Mouse (Mus musculus): ENCODE results near the gene Sh3rf1. TPM values are rescaled to one million over a fixed set of nuclear protein-coding genes. Genes with fewer than 3 reads are reported as not detected.

Sh3rf1 gene
- polyA plus RNA-seq, 1 experiment from 2014 or later: 6.4 TPM

- 66% methylated on average over 8 of the region's 8 CpGs for WGBS (ENCODE audit: insufficient replicate concordance)
- ATAC-seq (replicated peaks; ENCODE audit: insufficient number of reproducible peaks, low FRiP score, low TSS enrichment): no peak
- Histone ChIP-seq H3K27me3 (ENCODE audit: control insufficient read depth, insufficient read depth, low read length) (no peaks in the 10 kb centered on the region; the same call in 1 of the 2 replicates), H3K36me3 (ENCODE audit: control insufficient read depth, insufficient read depth, low read length) (no peaks in the 10 kb centered on the region), H3K4me1 (ENCODE audit: control insufficient read depth, insufficient read depth, low read length) (peaks cover 18% of the 10 kb centered on the region), H3K4me2 (no peak overlapping the region), H3K27ac (ENCODE audit: low read depth, low read length) (no peak overlapping the region), H3K9ac (ENCODE audit: low read depth, low read length) (no peak overlapping the region), H3K9me3 (replicated peaks; ENCODE audit: control insufficient read depth, low read length) (no peaks in the 10 kb centered on the region), H3K4me3 (ENCODE audit: low read depth, low read length) (no peak overlapping the region)
Measured at GRCm38 (mm10) chr8:61228678-61229077, 5.0 kb downstream of the Sh3rf1 start.

- no peak for ATAC-seq (replicated peaks; ENCODE audit: insufficient number of reproducible peaks, low FRiP score, low TSS enrichment)
- H3K4me3 ChIP-seq (ENCODE audit: low read depth, low read length): no peak overlapping the region
- WGBS (ENCODE audit: insufficient replicate concordance): 47% methylated on average over 12 of the region's 12 CpGs
- peak overlapping the region; percentile 14; the same call in 1 of the 2 replicates for H3K4me2 ChIP-seq
- H3K36me3 ChIP-seq (ENCODE audit: control insufficient read depth, insufficient read depth, low read length): no peaks in the 10 kb centered on the region
- no peak overlapping the region for H3K27ac ChIP-seq (ENCODE audit: low read depth, low read length)
- no peak overlapping the region for H3K9ac ChIP-seq (ENCODE audit: low read depth, low read length)
- H3K4me1 ChIP-seq (ENCODE audit: control insufficient read depth, insufficient read depth, low read length): peaks cover 18% of the 10 kb centered on the region
- H3K27me3 ChIP-seq (ENCODE audit: control insufficient read depth, insufficient read depth, low read length): no peaks in the 10 kb centered on the region; the same call in 1 of the 2 replicates
- H3K9me3 ChIP-seq (replicated peaks; ENCODE audit: control insufficient read depth, low read length): no peaks in the 10 kb centered on the region
Measured at GRCm38 (mm10) chr8:61229511-61230195, 6.0 kb downstream of the Sh3rf1 start.

GRCm38 (mm10) chr8:61230881-61231755 is 7.4 kb downstream of the Sh3rf1 start:
- Histone ChIP-seq H3K4me3 (ENCODE audit: low read depth, low read length) (no peak overlapping the region), H3K4me2 (no peak overlapping the region), H3K4me1 (ENCODE audit: control insufficient read depth, insufficient read depth, low read length) (peaks cover 18% of the 10 kb centered on the region), H3K9ac (ENCODE audit: low read depth, low read length) (no peak overlapping the region), H3K27ac (ENCODE audit: low read depth, low read length) (no peak overlapping the region), H3K27me3 (ENCODE audit: control insufficient read depth, insufficient read depth, low read length) (peaks cover 3% of the 10 kb centered on the region; the same call in 1 of the 2 replicates), H3K36me3 (ENCODE audit: control insufficient read depth, insufficient read depth, low read length) (no peaks in the 10 kb centered on the region), H3K9me3 (replicated peaks; ENCODE audit: control insufficient read depth, low read length) (no peaks in the 10 kb centered on the region)
- WGBS (ENCODE audit: insufficient replicate concordance): 88% methylated on average over 11 of the region's 11 CpGs
- no peak for ATAC-seq (replicated peaks; ENCODE audit: insufficient number of reproducible peaks, low FRiP score, low TSS enrichment)

DNA sequence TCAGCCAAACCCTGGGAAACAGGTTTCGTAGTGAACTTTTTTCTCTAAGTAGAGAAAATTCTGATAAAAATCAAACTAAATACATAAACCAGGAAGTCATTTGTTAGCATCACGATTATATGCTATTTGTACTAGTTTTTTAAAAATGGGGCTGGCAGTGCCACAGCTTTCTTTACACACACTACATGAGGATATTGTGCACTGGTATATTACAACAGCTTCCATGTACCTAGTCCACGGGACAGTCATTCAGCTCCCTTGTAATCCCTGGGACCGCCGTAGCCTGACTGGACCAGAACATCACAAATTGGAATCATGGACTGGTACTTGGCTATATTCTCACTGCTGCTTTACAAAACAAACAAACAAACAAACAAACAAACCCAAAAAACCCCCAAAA is 11.8 kb downstream of the Sh3rf1 start:
- H3K4me2 ChIP-seq: no peak overlapping the region
- H3K9me3 ChIP-seq (replicated peaks; ENCODE audit: control insufficient read depth, low read length): no peaks in the 10 kb centered on the region
- no peak overlapping the region for H3K4me3 ChIP-seq (ENCODE audit: low read depth, low read length)
- peaks cover 13% of the 10 kb centered on the region for H3K4me1 ChIP-seq (ENCODE audit: control insufficient read depth, insufficient read depth, low read length)
- H3K9ac ChIP-seq (ENCODE audit: low read depth, low read length): no peak overlapping the region
- no peak overlapping the region for H3K27ac ChIP-seq (ENCODE audit: low read depth, low read length)
- 81% methylated on average over 5 of the region's 5 CpGs for WGBS (ENCODE audit: insufficient replicate concordance)
- H3K36me3 ChIP-seq (ENCODE audit: control insufficient read depth, insufficient read depth, low read length): no peaks in the 10 kb centered on the region
- peaks cover 7% of the 10 kb centered on the region for H3K27me3 ChIP-seq (ENCODE audit: control insufficient read depth, insufficient read depth, low read length)
- ATAC-seq (replicated peaks; ENCODE audit: insufficient number of reproducible peaks, low FRiP score, low TSS enrichment): no peak

- WGBS (ENCODE audit: insufficient replicate concordance): 30% methylated on average over 9 of the region's 9 CpGs
- ATAC-seq (replicated peaks; ENCODE audit: insufficient number of reproducible peaks, low FRiP score, low TSS enrichment): no peak
- H3K4me2 ChIP-seq: peak overlapping the region; percentile 29
Measured at GRCm38 (mm10) chr8:61236506-61237268, 13.0 kb downstream of the Sh3rf1 start.

GRCm38 (mm10) chr8:61239576-61239975 is 15.9 kb downstream of the Sh3rf1 start:
- no peak for ATAC-seq (replicated peaks; ENCODE audit: insufficient number of reproducible peaks, low FRiP score, low TSS enrichment)
- 52% methylated on average over 3 of the region's 3 CpGs for WGBS (ENCODE audit: insufficient replicate concordance)
- Histone ChIP-seq H3K9me3 (replicated peaks; ENCODE audit: control insufficient read depth, low read length) (no peaks in the 10 kb centered on the region; the same call in 1 of the 2 replicates), H3K27ac (ENCODE audit: low read depth, low read length) (no peak overlapping the region), H3K27me3 (ENCODE audit: control insufficient read depth, insufficient read depth, low read length) (peaks cover 7% of the 10 kb centered on the region; the same call in 1 of the 2 replicates), H3K4me2 (no peak overlapping the region), H3K4me1 (ENCODE audit: control insufficient read depth, insufficient read depth, low read length) (peaks cover 13% of the 10 kb centered on the region), H3K4me3 (ENCODE audit: low read depth, low read length) (no peak overlapping the region), H3K36me3 (ENCODE audit: control insufficient read depth, insufficient read depth, low read length) (no peaks in the 10 kb centered on the region), H3K9ac (ENCODE audit: low read depth, low read length) (no peak overlapping the region)

More at GRCm38 (mm10) chr8:61236506-61237268, 13.0 kb downstream of the Sh3rf1 start:
- H3K9me3 ChIP-seq (replicated peaks; ENCODE audit: control insufficient read depth, low read length): no peaks in the 10 kb centered on the region
- H3K27ac ChIP-seq (ENCODE audit: low read depth, low read length): no peak overlapping the region
- H3K4me3 ChIP-seq (ENCODE audit: low read depth, low read length): no peak overlapping the region
- no peak overlapping the region for H3K9ac ChIP-seq (ENCODE audit: low read depth, low read length)
- peaks cover 13% of the 10 kb centered on the region for H3K4me1 ChIP-seq (ENCODE audit: control insufficient read depth, insufficient read depth, low read length)
- peaks cover 7% of the 10 kb centered on the region for H3K27me3 ChIP-seq (ENCODE audit: control insufficient read depth, insufficient read depth, low read length)
- no peaks in the 10 kb centered on the region for H3K36me3 ChIP-seq (ENCODE audit: control insufficient read depth, insufficient read depth, low read length)

GRCm38 (mm10) chr8:61241229-61241628 is 17.6 kb downstream of the Sh3rf1 start:
- no peaks in the 10 kb centered on the region; the same call in 1 of the 2 replicates for H3K9me3 ChIP-seq (replicated peaks; ENCODE audit: control insufficient read depth, low read length)
- H3K36me3 ChIP-seq (ENCODE audit: control insufficient read depth, insufficient read depth, low read length): no peaks in the 10 kb centered on the region
- ATAC-seq (replicated peaks; ENCODE audit: insufficient number of reproducible peaks, low FRiP score, low TSS enrichment): no peak

GRCm38 (mm10) chr8:61242896-61243295 is 19.2 kb downstream of the Sh3rf1 start:
- Histone ChIP-seq H3K36me3 (ENCODE audit: control insufficient read depth, insufficient read depth, low read length) (no peaks in the 10 kb centered on the region), H3K27me3 (ENCODE audit: control insufficient read depth, insufficient read depth, low read length) (peaks cover 4% of the 10 kb centered on the region; the same call in 1 of the 2 replicates), H3K9me3 (replicated peaks; ENCODE audit: control insufficient read depth, low read length) (no peaks in the 10 kb centered on the region; the same call in 1 of the 2 replicates), H3K9ac (ENCODE audit: low read depth, low read length) (no peak overlapping the region), H3K4me2 (no peak overlapping the region), H3K27ac (ENCODE audit: low read depth, low read length) (no peak overlapping the region), H3K4me3 (ENCODE audit: low read depth, low read length) (no peak overlapping the region), H3K4me1 (ENCODE audit: control insufficient read depth, insufficient read depth, low read length) (peaks cover 6% of the 10 kb centered on the region)
- no peak for ATAC-seq (replicated peaks; ENCODE audit: insufficient number of reproducible peaks, low FRiP score, low TSS enrichment)
- 91% methylated on average over 19 of the region's 19 CpGs for WGBS (ENCODE audit: insufficient replicate concordance)

More at GRCm38 (mm10) chr8:61241229-61241628, 17.6 kb downstream of the Sh3rf1 start:
- H3K4me1 ChIP-seq (ENCODE audit: control insufficient read depth, insufficient read depth, low read length): peaks cover 6% of the 10 kb centered on the region
- H3K9ac ChIP-seq (ENCODE audit: low read depth, low read length): no peak overlapping the region
- 70% methylated on average over 8 of the region's 8 CpGs for WGBS (ENCODE audit: insufficient replicate concordance)
- H3K27ac ChIP-seq (ENCODE audit: low read depth, low read length): no peak overlapping the region
- no peak overlapping the region for H3K4me2 ChIP-seq
- H3K4me3 ChIP-seq (ENCODE audit: low read depth, low read length): no peak overlapping the region
- H3K27me3 ChIP-seq (ENCODE audit: control insufficient read depth, insufficient read depth, low read length): peaks cover 4% of the 10 kb centered on the region; the same call in 1 of the 2 replicates

Measured in heart, embryonic 11.5 days (tissue).